Mouse (Mus musculus) testis, postnatal 10 days (tissue): Measurements from ENCODE around the gene Tex19.2.
A peak's percentile ranks its signal among the peaks of the same experiment; 100 is the strongest.
"Not testable (repeated sequence)": the region's sequence is repeated elsewhere in the genome, so short reads cannot be mapped to it uniquely, and the experiment has no call there.

Experiments
- DNase-seq: peaks from one replicate; pipeline ENCODE4 v3.0.0; 2021; ENCODE audit warnings: low spot score

The Tex19.2 gene

GRCm38 (mm10) chr11:121111051-121111450 lies 7.4 kb downstream of the Tex19.2 start:
- peak; percentile 35 for DNase-seq

GRCm38 (mm10) chr11:121109986-121110385 lies 8.5 kb downstream of the Tex19.2 start:
- DNase-seq = peak; percentile 83

DNA sequence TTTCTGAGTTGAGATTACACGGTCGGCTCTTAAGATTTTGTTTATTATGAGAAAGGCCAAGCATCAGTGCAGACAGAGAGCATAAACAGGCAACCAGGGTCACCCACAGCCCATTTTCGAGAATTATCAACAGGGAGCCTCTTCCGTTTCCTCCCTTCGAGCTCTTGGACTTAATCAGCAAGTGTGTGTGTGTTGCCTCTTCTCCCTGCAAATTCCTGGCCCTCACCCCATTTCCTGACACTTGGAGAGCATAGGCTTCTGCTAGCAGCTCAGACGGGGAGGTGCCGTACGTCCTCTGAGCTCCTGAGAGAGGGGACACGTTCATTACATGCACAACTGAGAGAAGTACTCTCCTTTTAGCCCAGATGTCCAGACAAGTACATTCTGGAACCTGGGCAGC lies 10.4 kb downstream of the Tex19.2 start:
- DNase-seq = peak; percentile 51

DNA sequence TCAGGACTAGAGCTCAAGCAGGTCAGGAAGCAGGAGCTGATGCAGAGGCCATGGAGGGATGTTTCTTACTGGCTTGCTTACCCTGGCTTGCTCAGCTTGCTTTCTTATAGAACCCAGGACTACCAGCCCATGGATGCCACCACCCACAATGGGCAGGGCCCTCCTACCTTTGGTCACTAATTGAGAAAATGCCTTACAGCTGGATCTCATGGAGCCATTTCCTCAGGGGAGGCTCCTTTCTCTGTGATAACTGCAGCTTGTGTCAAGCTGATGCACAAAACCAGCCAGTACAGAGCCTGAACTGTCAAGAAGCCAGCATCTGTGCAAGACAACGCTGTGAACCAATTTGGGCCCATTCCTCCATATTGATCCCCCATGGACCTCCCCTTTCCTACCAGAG lies 11.2 kb downstream of the Tex19.2 start:
- not testable (repeated sequence) for DNase-seq

DNA sequence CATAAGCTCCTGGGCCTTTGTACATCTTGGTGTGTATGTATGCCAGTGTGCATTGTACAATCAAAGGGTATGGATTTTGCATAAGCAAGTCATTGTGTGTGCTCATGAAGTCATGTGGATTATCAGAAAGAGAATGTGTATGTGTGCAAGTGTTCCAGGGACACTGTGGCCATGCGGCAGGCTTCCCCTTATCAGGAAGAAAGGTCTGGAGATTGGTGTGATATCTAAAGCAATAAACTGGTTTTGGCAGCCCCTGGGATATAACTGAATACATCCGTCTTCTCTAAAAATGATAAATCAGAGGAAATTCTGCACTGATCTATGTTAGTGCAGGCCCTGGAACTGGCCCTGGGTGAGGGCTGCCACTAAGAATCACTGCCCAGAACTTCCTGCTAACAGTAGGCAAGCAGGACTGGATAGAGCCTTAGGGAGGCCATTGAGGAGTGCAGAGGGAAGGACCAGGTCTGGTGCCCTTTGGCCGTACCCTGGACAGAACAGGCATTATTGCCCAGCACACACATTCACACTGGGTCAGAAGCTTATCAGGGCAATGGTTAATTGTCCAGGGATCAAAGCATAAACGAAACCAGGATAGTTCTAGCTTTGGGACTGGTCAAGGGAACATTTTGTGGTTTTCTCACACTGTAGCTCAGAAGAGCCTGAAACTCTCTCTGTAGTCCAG lies 17.2 kb downstream of the Tex19.2 start:
- DNase-seq = no peak

GRCm38 (mm10) chr11:121100692-121101091 lies 17.8 kb downstream of the Tex19.2 start:
- DNase-seq = no peak

DNA sequence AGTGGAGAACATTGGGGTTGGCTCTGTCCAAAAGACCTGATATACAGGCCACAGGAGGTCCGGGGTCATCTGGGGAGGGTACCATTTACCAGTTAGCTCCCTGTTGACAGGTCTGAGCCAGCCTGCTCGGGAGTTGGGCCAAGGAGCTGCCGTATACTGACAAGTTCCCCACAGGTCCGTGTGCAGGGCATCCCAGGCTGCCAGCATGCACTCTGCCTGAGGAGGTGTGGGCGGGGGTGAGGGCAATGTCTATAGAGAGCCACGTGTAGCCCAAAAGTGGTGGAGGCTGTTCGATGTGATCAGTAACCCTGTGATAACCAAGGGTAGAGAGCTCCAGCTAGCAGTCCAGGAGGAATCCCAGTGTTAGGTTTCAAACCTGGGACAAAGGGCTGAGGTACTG lies 18.7 kb downstream of the Tex19.2 start:
- no peak for DNase-seq

GRCm38 (mm10) chr11:121092606-121093585 lies 25.6 kb downstream of the Tex19.2 start:
- DNase-seq = no peak

GRCm38 (mm10) chr11:121090943-121091342 lies 27.5 kb downstream of the Tex19.2 start:
- no peak for DNase-seq

- no peak for DNase-seq
These were observed 28.5 kb downstream of the Tex19.2 start for GRCm38 (mm10) chr11:121089756-121090546.

- no peak for DNase-seq
These were observed 29.5 kb downstream of the Tex19.2 start for GRCm38 (mm10) chr11:121088997-121089396.

- DNase-seq = no peak
These were observed 32.2 kb downstream of the Tex19.2 start for GRCm38 (mm10) chr11:121086296-121086695.

- DNase-seq = no peak
These were observed 33.3 kb downstream of the Tex19.2 start for GRCm38 (mm10) chr11:121085181-121085580.

- no peak for DNase-seq
These were observed 35.5 kb downstream of the Tex19.2 start for GRCm38 (mm10) chr11:121082857-121083500.

GRCm38 (mm10) chr11:121082250-121082649 lies 36.2 kb downstream of the Tex19.2 start:
- no peak for DNase-seq

DNA sequence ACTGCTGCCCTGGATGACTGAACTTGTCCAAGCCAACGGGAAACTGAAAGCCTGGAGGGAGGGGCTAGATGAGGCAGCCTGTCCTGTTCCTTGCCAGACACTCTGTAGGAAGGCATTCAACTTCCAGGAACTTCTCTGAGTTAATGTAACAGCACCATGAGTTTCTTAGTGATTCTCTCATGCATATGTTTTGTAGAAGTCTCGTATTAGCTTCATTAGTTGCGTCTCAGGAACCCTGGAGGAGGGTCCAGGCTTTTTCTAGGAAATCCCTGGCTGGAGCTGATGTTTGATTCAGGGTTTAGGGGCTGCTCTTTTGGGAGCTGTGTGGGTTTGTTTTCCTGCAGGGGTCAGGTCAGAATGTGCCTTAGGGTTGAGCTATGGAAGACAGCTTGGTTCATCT lies 37.4 kb downstream of the Tex19.2 start, which contains the start of gene Sectm1a:
Sectm1a (minus strand) TSS at position 101 of the 400 bp plus-strand sequence.
- DNase-seq = no peak

DNA sequence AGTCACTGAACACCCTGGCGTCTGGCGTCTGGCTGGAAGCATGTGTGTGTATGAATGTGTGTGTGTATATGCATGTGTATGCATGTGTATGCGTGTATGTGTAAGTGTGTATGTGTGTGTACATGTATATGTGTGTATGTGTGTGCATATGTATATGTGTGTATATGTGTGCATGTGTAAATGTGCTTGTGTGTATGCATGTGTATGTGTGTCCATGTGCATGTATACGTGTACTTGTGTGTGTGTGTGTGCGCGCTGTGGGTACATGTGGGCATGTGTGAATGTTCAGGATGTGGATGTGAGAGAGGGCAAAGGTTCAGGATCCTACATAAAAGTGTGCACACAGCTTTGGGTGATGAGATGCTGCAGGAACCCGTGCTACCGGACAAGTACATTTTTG lies 38.1 kb downstream of the Tex19.2 start:
- DNase-seq = no peak

GRCm38 (mm10) chr11:121075655-121076054 lies 42.8 kb downstream of the Tex19.2 start:
- no peak for DNase-seq

DNA sequence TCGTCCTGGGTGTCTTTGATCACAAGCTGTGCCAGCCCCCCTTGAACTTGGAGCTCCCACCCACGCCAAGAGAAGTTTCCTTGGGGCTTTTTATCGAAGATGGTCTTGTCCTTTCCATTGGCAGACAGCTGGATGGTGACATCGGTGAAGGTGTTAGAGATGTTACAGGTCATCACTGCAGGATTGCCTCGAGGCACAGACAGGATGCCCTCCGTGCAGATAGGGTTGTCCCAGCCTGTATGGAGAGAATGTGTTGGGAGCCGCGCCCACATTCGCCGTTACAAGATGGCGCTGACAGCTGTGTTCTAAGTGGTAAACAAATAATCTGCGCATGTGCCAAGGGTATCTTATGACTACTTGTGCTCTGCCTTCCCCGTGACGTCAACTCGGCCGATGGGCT lies 48.8 kb downstream of the Tex19.2 start:
- not testable (repeated sequence) for DNase-seq

GRCm38 (mm10) chr11:121067895-121068294 lies 50.6 kb downstream of the Tex19.2 start:
- DNase-seq = no peak
